Mouse (Mus musculus) kidney, embryonic 14.5 days (tissue): Measurements from ENCODE around the gene Cyp3a16. TPM values are rescaled to one million over a fixed set of nuclear protein-coding genes. Genes with fewer than 3 reads are reported as not detected.

Experiments used
- polyA plus RNA-seq: library from polyadenylated mRNA; unstranded; fragments of >200 nt; fragmentation: Nextera tagmentation; extraction: Ambion mirVana; gene quantifications from 2 replicates; pipeline ENCODE4 v1.2.1, GENCODE M21; 2014

Gene Cyp3a16
- polyA plus RNA-seq, 1 experiment from 2014 or later: not detected

Other genes with a start within 250 kb of the Cyp3a16 start
- gene Zfp655, start 238.0 kb downstream of the Cyp3a16 start, polyA plus RNA-seq: 29.0 and 41.7 TPM in 2 replicates
- gene Zscan25, start 189.2 kb downstream of the Cyp3a16 start, polyA plus RNA-seq: 0.70 and 1.2 TPM in 2 replicates
- gene Cyp3a57, start 124.4 kb downstream of the Cyp3a16 start, polyA plus RNA-seq: not detected in 2 replicates
- gene Cyp3a41b, start 115.0 kb upstream of the Cyp3a16 start, polyA plus RNA-seq: not detected in 2 replicates